Mouse (Mus musculus) MEL-GATA-1-ER (cell line): ENCODE measurements around the gene Mms19.
A peak's percentile ranks its signal among the peaks of the same experiment; 100 is the strongest.

ENCODE experiments used
- DNase-seq: peaks from one replicate; pipeline ENCODE4 v3.0.0-alpha.2; 2012; ENCODE audit warnings: low read depth; ENCODE audit errors: extremely low read depth

Gene Mms19

GRCm38 (mm10) chr19:41980819-41981594 is at the start of gene Mms19:
Mms19 (minus strand) TSS chr19:41981157.
- DNase-seq: peak; percentile 96

GRCm38 (mm10) chr19:42026158-42026557 is 45.2 kb upstream of the Mms19 start:
- DNase-seq: peak; percentile 56

- no peak for DNase-seq
Measured at GRCm38 (mm10) chr19:42022542-42022848, 41.5 kb upstream of the Mms19 start.

- DNase-seq: no peak
Measured at GRCm38 (mm10) chr19:42021681-42022541, 41.0 kb upstream of the Mms19 start.

GRCm38 (mm10) chr19:42019011-42019522 is 38.1 kb upstream of the Mms19 start:
- DNase-seq: no peak

GRCm38 (mm10) chr19:42017399-42018247 is 36.7 kb upstream of the Mms19 start:
- peak; percentile 10 for DNase-seq

- no peak for DNase-seq
Measured at GRCm38 (mm10) chr19:42016840-42017239, 35.9 kb upstream of the Mms19 start.

- no peak for DNase-seq
Measured at GRCm38 (mm10) chr19:42016251-42016650, 35.3 kb upstream of the Mms19 start.

GRCm38 (mm10) chr19:42015001-42015400 is 34.0 kb upstream of the Mms19 start:
- DNase-seq: no peak

- DNase-seq: no peak
Measured at GRCm38 (mm10) chr19:42014231-42014825, 33.4 kb upstream of the Mms19 start.

GRCm38 (mm10) chr19:42011123-42011522 is 30.2 kb upstream of the Mms19 start:
- no peak for DNase-seq

- no peak for DNase-seq
Measured at GRCm38 (mm10) chr19:42010436-42010835, 29.5 kb upstream of the Mms19 start.

- DNase-seq: no peak
Measured at GRCm38 (mm10) chr19:42009067-42009466, 28.1 kb upstream of the Mms19 start.

GRCm38 (mm10) chr19:42008586-42008985 is 27.6 kb upstream of the Mms19 start:
- DNase-seq: no peak

- DNase-seq: no peak
Measured at GRCm38 (mm10) chr19:42006568-42006967, 25.6 kb upstream of the Mms19 start.

GRCm38 (mm10) chr19:42005616-42006015 is 24.7 kb upstream of the Mms19 start:
- DNase-seq: peak; percentile 56

- DNase-seq: no peak
Measured at GRCm38 (mm10) chr19:42004258-42004657, 23.3 kb upstream of the Mms19 start.

GRCm38 (mm10) chr19:42001253-42001980 is 20.5 kb upstream of the Mms19 start:
- no peak for DNase-seq

GRCm38 (mm10) chr19:42000446-42000958 is 19.5 kb upstream of the Mms19 start:
- DNase-seq: no peak

- DNase-seq: no peak
Measured at GRCm38 (mm10) chr19:41999688-42000283, 18.8 kb upstream of the Mms19 start.
